Mouse (Mus musculus) forebrain, embryonic 16.5 days (tissue): Measurements from ENCODE around the gene Strbp. TPM values are rescaled to one million over a fixed set of nuclear protein-coding genes. Genes with fewer than 3 reads are reported as not detected.

Source experiments
- ATAC-seq: fragments of 200-750 bp; cut with Nextera tagmentation; 2 replicates; pipeline ENCODE4 v1.8.0; 2017; ENCODE audit warnings: mild to moderate bottlenecking, moderate library complexity
- H3K27ac ChIP-seq: fragments of 300-500 bp; sonication (generic); 2 replicates; pipeline ENCODE4 v1.5.1; 2014; ENCODE audit warnings: low read length, control low read depth
- H3K27me3 ChIP-seq: fragments of 300-500 bp; sonication (generic); replicated peaks from 2 replicates; pipeline ENCODE4 v1.6.1; 2014; ENCODE audit warnings: low read length; ENCODE audit not compliant: control insufficient read depth, insufficient read depth
- H3K36me3 ChIP-seq: fragments of 300-500 bp; sonication (generic); 2 replicates; pipeline ENCODE4 v1.6.1; 2014; ENCODE audit not compliant: control insufficient read depth, insufficient read depth
- H3K4me1 ChIP-seq: fragments of 300-500 bp; sonication (generic); replicated peaks from 2 replicates; pipeline ENCODE4 v1.6.1; 2014; ENCODE audit warnings: low read length; ENCODE audit not compliant: control insufficient read depth, insufficient read depth
- H3K4me2 ChIP-seq: fragments of 300-500 bp; sonication (generic); 2 replicates; pipeline ENCODE4 v1.6.1; 2014; ENCODE audit warnings: mild to moderate bottlenecking, low read length, control low read depth
- H3K4me3 ChIP-seq: fragments of 300-500 bp; sonication (generic); replicated peaks from 2 replicates; pipeline ENCODE4 v1.5.1; 2014; ENCODE audit warnings: mild to moderate bottlenecking, low read length, control low read depth
- H3K9ac ChIP-seq: fragments of 300-500 bp; sonication (generic); replicated peaks from 2 replicates; pipeline ENCODE4 v1.6.1; 2014; ENCODE audit warnings: low read depth, low read length, control low read depth
- H3K9me3 ChIP-seq: fragments of 300-500 bp; sonication (generic); 2 replicates; pipeline ENCODE4 v1.6.1; 2016; ENCODE audit warnings: low read length; ENCODE audit not compliant: control insufficient read depth
- WGBS: fragments of 180-500 bp; shearing (Covaris S2); extraction: QIAGEN DNeasy Blood & Tissue Kit; methylation state at CpG from one replicate; pipeline ENCODE4 v1.1.7; 2014; 5-methylcytosine and 5-hydroxymethylcytosine counted together
- microRNA-seq: library from miRNA; unstranded; fragments of <30 nt; microRNA quantifications from one replicate; pipeline ENCODE4, GENCODE M21; 2017
- polyA plus RNA-seq: library from polyadenylated mRNA; unstranded; fragments of >200 nt; fragmentation: Nextera tagmentation; extraction: Ambion mirVana; gene quantifications from 2 replicates; pipeline ENCODE4 v1.2.1, GENCODE M21; 2015

The Strbp gene
- polyA plus RNA-seq, 1 experiment from 2014 or later, result 111 TPM

DNA sequence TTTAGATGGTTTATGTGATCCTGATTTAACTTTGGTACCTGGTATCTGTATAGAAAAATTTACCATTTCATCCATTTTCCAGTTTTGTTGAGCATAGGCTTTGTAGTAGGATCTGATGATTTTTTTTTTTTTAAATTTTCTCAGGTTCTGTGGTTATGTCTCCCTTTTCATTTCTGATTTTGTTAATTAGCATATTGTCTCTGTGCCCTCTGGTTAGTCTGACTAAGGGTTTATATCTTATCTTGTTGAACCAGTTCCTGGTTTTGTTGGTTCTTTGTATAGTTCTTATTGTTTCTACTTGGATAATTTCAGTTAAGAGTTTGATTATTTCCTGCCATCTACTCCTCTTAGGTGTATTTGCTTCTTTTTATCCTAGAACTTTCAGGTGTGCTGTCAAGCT lies 224.1 kb downstream of the Strbp start:
- Histone ChIP-seq H3K36me3 (peaks cover 7% of the 10 kb centered on the region), H3K4me3 (no peak overlapping the region)

DNA sequence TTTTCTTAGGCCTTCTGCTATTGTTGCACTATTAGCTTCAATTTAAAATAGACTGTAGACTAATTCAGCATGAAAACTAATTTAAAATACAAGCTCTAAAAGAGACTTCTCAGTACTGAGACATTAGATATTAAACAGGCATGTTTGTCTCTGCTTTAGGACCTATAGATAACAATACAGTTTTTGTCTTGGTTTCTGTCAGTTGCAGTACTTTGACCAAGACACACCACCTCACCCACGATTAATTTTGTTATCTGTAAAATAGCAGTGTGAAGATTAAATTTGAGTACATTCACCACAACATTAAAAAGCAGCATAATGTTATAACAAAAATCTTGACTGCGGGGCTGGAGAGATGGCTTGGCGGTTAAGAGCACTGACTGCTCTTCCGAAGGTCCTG lies 237.4 kb downstream of the Strbp start:
- Histone ChIP-seq H3K27ac (no peak overlapping the region), H3K9me3 (no peaks in the 10 kb centered on the region), H3K27me3 (no peaks in the 10 kb centered on the region), H3K36me3 (peaks cover 5% of the 10 kb centered on the region; the same call in 1 of the 2 replicates), H3K4me2 (no peak overlapping the region), H3K4me3 (no peak overlapping the region), H3K9ac (no peak overlapping the region), H3K4me1 (no peaks in the 10 kb centered on the region)
- 92% methylated on average over 4 of the region's 4 CpGs for WGBS
- ATAC-seq, result no peak

More for the DNA sequence above, 224.1 kb downstream of the Strbp start:
- Histone ChIP-seq H3K27ac (no peak overlapping the region), H3K4me1 (no peaks in the 10 kb centered on the region), H3K9ac (no peak overlapping the region), H3K9me3 (no peaks in the 10 kb centered on the region), H3K27me3 (no peaks in the 10 kb centered on the region), H3K4me2 (no peak overlapping the region)
- ATAC-seq, result no peak

GRCm38 (mm10) chr2:37460707-37461106 lies 243.0 kb downstream of the Strbp start:
- Histone ChIP-seq H3K27me3 (no peaks in the 10 kb centered on the region), H3K4me1 (no peaks in the 10 kb centered on the region), H3K27ac (no peak overlapping the region), H3K4me2 (no peak overlapping the region), H3K9me3 (no peaks in the 10 kb centered on the region), H3K9ac (no peak overlapping the region), H3K36me3 (no peaks in the 10 kb centered on the region), H3K4me3 (no peak overlapping the region)
- ATAC-seq, result no peak
- 94% methylated on average over 4 of the region's 4 CpGs for WGBS

DNA sequence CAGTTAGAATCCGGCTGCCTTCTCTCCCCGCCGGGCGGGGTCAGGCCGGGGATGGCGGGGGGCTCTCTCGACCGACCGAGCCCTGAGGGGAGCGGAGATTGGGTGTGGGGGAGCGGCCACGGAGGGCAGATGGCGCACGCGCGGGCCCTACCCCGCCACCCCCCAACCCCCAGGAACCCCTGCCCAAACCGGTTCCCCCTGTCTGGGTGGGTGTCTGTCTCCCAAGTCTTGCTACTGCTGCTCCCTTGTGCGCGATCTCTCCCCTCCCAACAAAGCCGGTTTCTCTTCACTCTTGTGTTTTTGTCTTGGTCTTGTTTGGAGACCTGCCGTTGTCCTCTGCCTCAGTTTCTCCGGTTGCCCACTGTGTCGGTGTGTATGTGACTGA lies 251.3 kb downstream of the Strbp start:
- Histone ChIP-seq H3K9ac (peak overlapping the region; percentile 96), H3K27me3 (no peaks in the 10 kb centered on the region), H3K4me3 (peak overlapping the region; percentile 96), H3K4me1 (peaks cover 9% of the 10 kb centered on the region), H3K4me2 (peak overlapping the region; percentile 82), H3K9me3 (no peaks in the 10 kb centered on the region), H3K36me3 (no peaks in the 10 kb centered on the region), H3K27ac (peak overlapping the region; percentile 92)
- ATAC-seq, result peak; percentile 84
- WGBS, result 0% methylated on average over 24 of the region's 24 CpGs

- H3K4me1 ChIP-seq, result peaks cover 9% of the 10 kb centered on the region
- WGBS, result 8% methylated on average over 42 of the region's 44 CpGs
- H3K36me3 ChIP-seq, result no peaks in the 10 kb centered on the region
- H3K9ac ChIP-seq, result peak overlapping the region; percentile 96
- H3K4me2 ChIP-seq, result peak overlapping the region; percentile 82
- no peaks in the 10 kb centered on the region for H3K27me3 ChIP-seq
- H3K9me3 ChIP-seq, result no peaks in the 10 kb centered on the region
- H3K27ac ChIP-seq, result peak overlapping the region; percentile 92
- peak; percentile 98 for ATAC-seq
- H3K4me3 ChIP-seq, result peak overlapping the region; percentile 96
Observed at GRCm38 (mm10) chr2:37451667-37452375, 251.8 kb downstream of the Strbp start.

GRCm38 (mm10) chr2:37442611-37443591 lies 260.8 kb downstream of the Strbp start, which contains the start of the genes Zbtb26, Zbtb6 and Rabgap1:
Gene Zbtb26, minus strand, starts transcription at chr2:37443135.
Gene Zbtb6, minus strand, starts transcription at chr2:37443171.
Gene Rabgap1, plus strand, starts transcription at chr2:37443279.
- under 1% methylated on average over 51 of the region's 51 CpGs for WGBS
- peak within 1 kb of the TSS; percentile 73 for H3K27ac ChIP-seq
- peak; percentile 98 for ATAC-seq
- H3K9ac ChIP-seq, result peak within 1 kb of the TSS; percentile 86
- H3K9me3 ChIP-seq, result no peaks in the 10 kb centered on the region
- no peaks in the 10 kb centered on the region for H3K27me3 ChIP-seq
- peak within 1 kb of the TSS; percentile 96 for H3K4me3 ChIP-seq
- peak within 1 kb of the TSS; percentile 94 for H3K4me2 ChIP-seq
- H3K4me1 ChIP-seq, result peaks cover 11% of the 10 kb centered on the region
- H3K36me3 ChIP-seq, result no peaks in the 10 kb centered on the region

Small RNAs within 50 kb of the gene (microRNA-seq; reads per million reads assigned to microRNA genes)
- gene Mir5128, result not detected

Other genes starting within 250 kb of the Strbp start
- 28.9 and 31.1 TPM in 2 replicates for gene Gpr21, start 187.5 kb downstream of the Strbp start, polyA plus RNA-seq
- gene Crb2, start 72.4 kb upstream of the Strbp start, polyA plus RNA-seq, result 5.0 and 5.7 TPM in 2 replicates